Mouse (Mus musculus): ENCODE measurements around the gene Ripor3. TPM values are rescaled to one million over a fixed set of nuclear protein-coding genes. Genes with fewer than 3 reads are reported as not detected.
A peak's percentile ranks its signal among the peaks of the same experiment; 100 is the strongest.

The Ripor3 gene
- polyA plus RNA-seq, 2 experiments from 2014 or later, result 0.43 to 0.70 TPM

DNA sequence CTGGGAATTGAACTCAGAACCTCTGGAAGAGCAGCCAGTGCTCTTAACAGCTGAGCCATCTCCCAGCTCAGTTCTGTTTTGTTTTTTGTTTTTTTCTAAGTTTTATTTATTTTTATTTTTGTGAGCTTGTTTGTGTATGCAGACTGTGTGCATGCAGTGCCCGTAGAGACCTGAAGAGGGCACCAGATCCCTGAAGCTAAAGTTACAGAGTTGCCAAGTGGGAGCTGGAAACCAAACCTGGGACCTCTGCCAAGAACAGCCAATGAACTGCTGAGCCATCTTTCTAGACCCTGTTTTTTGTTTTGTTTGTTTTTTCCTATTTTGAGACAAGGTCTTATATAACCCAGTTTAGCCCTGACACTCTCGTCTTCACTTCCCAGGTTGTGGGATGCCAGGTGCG, 18.0 kb upstream of the Ripor3 start:
- no peak for ATAC-seq

DNA sequence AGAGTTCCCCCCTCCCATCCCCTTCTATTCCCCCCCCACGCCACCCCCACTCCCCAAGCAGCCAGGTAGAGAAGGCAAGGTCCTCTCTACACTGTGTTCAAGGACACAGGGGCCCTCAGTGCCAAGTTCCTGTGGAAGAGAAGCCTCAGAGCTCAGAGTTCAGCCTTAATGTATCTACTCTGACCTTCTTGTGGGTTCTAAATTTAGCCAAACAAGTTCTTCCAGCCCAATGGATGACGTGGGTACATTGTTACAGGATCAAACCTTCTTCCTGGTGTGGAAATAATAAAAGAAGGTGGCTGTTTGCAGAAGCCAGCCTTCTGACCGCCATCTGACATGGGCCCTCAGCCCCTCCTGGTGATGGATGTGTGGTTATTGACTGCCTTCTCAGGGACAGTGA, 16.0 kb upstream of the Ripor3 start:
- no peak for ATAC-seq

- ATAC-seq, result no peak
Observed at GRCm38 (mm10) chr2:168025882-168026281, 15.5 kb upstream of the Ripor3 start.

DNA sequence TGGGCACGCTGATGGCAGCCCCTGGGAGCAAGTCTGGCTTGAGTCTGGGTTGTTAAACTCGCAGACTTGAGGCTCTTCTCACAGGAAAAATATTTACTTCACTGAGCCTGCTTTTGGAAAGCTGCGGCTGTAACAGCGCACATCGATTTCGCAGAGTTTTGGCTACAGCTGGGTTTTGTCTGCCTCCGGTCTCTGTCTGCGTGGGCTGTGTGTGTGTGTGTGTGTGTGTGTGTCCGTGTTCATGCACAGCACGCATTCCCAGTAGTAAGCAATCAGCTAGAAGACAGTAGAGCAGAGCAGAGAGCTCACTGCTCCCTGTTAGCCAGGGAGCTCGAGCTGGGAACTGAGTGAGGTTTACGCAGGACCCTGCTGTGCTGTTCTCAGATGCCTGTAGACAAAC, 14.8 kb upstream of the Ripor3 start:
- ATAC-seq, result no peak

- ATAC-seq, result no peak
Observed at GRCm38 (mm10) chr2:168023763-168024402, 13.5 kb upstream of the Ripor3 start.

- no peak for ATAC-seq
Observed at GRCm38 (mm10) chr2:168019201-168019715, 8.8 kb upstream of the Ripor3 start.

DNA sequence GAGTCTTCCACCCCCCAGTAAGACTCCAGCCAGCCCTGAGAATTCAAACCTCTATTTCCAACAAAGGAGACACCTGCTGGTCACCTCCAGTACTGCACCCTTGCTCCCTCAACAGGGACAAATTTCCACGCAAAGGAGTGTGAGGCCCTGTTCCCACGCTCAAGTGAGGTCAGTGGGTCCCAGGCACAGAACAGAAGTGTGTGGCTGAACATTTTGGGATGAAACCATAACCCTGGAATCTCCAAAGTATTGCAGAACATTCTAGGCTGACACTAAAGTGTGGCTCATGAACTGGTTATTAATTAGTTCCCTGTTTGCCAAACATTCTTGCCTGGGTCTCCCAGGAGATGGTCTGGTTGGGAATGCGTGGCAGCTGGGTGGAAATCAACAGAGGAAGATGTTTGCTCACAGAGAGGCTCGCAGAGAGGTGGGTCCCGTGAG, 6.6 kb upstream of the Ripor3 start:
- no peak for ATAC-seq

DNA sequence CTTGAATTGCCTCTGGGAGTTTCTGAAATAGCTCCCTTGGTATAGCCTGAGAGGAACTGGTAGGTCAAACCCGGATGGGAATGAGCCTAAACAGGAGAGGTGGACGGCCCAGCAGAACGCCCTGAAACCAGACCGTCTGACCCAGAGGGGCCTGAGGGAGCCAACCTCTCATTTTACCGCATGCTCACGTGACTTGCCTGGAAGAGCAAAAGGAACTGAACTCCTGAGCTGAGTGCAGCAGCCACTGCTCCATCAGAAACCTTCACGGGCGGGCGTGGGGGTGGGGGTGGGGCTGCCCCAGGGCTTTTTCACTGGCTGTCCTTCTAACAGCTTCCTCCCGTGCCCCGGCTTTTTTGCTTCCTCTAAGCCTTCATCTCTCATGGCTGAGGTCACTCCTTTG, 475 bp upstream of the Ripor3 start:
- ATAC-seq, result no peak

GRCm38 (mm10) chr2:168008132-168008531, 2.3 kb downstream of the Ripor3 start:
- no peak for ATAC-seq

DNA sequence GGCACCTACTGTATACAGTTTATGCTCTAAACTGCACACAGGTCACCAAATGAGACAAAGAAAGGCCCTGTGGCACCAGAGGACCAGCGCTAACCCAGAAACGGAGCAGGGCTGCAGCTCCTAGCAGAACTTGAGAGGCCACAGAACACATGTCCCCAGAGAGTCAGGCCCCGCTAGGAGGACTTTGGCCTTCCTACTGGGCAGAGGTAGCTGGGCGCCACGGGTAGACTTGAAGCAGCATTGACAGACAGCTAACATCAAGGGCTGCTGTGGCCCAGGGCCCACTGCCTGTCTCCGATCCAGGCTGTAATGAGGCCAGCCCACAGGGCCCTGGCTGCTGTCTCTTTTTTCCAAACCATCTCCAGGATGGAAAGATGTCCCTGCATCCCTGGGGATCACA, 3.9 kb downstream of the Ripor3 start:
- ATAC-seq, result no peak

DNA sequence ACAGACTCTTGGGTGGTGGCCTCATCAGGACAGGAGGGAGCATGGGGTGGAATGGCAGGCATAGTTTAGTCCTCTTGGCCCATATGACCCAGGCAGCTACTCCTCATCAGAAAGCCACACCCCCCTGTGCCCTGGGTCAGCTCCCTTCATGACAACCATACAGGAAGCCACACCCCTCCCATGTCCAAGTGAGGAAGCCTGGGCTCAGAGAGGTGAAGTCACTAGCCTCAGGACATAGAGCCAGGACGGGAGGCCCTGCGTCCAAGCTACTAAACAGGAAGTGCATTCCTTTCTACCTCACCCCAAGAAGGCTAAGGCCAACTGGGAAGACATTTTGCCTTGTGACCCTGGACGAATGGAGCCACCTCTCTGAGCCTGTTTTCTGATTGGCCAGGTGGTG, 4.8 kb downstream of the Ripor3 start:
- no peak for ATAC-seq

GRCm38 (mm10) chr2:168005005-168005404, 5.4 kb downstream of the Ripor3 start:
- ATAC-seq, result no peak

GRCm38 (mm10) chr2:168004369-168004768, 6.0 kb downstream of the Ripor3 start:
- no peak for ATAC-seq

GRCm38 (mm10) chr2:168003431-168003830, 7.0 kb downstream of the Ripor3 start:
- ATAC-seq, result no peak

DNA sequence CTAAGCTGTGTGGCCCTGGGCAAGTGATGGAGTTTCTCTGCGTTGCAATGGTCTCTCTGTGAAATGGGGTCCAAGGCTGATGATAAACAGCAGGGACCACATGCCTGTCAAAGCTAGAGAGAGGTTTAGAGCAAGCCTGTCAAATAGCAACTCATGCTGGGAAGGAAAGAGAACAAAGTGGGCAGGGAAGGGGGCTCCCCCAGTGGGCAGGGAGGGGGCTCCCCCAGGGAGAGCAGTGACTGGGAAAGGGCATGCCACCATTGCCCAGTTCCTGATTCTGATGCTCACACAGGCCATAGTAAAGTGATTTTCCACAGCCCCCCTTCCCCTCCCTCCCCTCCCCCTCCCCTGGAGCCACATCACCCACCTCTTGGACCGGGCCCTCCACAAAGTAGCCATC, 7.5 kb downstream of the Ripor3 start:
- no peak for ATAC-seq

- no peak for ATAC-seq
Observed at GRCm38 (mm10) chr2:168002188-168002587, 8.2 kb downstream of the Ripor3 start.

DNA sequence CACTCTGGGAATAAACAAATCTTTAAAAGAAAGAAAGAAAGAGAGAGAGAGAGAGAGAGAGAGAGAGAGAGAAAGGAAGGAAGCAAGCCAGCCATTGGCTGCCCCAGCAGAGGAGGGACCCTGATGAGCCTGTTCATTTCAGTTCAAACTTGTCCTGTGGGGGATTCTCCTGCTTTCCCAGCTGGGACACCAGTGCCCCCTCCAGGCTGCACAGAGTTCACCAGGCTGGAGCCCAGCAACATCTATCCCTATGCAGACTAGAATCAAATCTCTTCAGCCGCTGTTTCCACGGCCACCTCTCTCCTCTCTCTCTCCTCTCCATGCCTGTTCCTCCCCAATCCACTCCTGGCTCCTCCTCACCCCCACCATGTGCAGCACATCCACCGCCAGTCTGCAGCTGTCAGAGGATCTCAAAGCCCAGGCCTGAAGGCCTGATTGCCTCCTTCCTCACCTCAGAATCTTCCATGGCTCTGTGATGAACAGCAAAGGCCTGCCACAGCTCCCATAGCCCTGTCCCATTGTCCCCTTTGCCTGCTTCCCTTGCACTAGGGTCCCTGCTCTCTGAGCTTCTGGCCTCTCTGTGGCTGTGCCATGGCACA, 11.2 kb downstream of the Ripor3 start:
- no peak for ATAC-seq

DNA sequence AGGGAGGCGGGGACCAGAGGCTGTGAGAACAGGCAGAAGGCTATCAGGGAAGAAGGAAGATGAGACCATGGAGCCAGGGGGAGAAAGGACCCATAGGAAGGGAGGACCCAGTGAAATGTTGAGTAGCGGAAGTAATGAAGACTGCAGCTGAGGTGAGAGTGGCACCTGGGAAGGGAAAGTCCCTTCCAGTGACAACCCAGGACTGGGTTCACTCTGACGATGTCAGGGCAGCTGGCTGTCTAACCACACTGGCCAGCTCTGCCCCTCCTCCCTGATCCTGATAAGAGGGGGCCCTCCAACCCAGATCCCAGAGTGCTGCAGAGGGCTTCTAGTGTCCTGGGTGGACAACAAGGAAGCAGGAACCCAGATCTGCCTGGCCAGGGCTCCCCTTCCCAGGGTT, 12.9 kb downstream of the Ripor3 start:
- peak; percentile 94 for ATAC-seq

DNA sequence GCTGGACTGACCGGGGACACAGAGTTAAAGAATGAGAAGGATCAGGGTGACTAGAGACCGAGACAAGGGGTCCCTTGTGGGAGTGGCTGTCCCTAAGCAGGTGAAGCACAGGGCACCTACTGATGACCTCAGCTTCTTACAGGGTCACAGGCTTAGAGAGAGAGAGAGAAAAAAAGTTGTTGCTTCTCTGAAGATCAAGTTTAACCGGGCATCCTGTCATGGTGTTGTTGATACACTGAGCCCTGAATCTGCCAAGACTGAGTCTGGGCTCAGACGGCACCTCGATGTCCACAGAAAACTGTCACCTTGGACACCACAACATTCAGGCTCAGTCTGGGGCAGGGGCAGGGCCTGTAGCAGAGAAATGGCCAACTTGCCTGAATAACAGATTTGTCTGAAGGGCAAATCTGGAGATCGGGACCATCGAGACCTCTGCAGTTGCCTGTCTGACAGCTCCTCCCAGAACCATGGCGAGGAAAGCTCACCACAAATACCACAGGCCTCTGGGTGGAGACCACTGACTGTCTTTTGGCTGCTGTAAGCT, 13.7 kb downstream of the Ripor3 start:
- peak; percentile 53 for ATAC-seq

- no peak for ATAC-seq
Observed at GRCm38 (mm10) chr2:167995870-167996635, 14.4 kb downstream of the Ripor3 start.

DNA sequence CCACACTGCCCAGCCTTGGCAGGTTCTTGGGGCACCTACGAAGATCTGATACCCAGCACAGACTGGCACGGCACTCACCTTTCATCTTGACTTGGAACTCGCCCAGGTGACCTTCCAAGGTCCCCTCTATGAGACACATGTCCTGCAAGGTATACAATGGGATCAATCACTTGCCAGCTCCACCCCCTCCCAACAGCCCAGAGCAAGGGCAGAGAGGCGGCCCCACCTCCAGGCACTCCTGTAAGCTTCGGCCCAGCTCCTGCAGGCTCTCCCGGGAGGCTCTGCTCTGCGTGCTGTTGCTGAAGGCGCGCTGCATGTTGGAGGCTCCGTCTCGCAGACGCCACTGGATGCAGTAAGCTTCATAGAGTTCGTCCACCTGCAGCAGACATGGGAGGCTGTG, 17.2 kb downstream of the Ripor3 start:
- no peak for ATAC-seq

GRCm38 (mm10) chr2:167989310-167989709, 21.1 kb downstream of the Ripor3 start:
- ATAC-seq, result peak; percentile 48

GRCm38 (mm10) chr2:167987640-167988039, 22.8 kb downstream of the Ripor3 start:
- no peak for ATAC-seq
